26 mouse cellular contexts compared by ENCODE assay signal in genomic region chr5:147386865-147387264, GRCm38 (mm10). TPM values are rescaled to one million over a fixed set of nuclear protein-coding genes. Genes with fewer than 3 reads are reported as not detected.
"Had no signal": no experiment of that assay in that cellular context is flagged by ENCODE, and none has a peak within 500 bp of the region (broad histone marks: within the 10 kb centered on the region; RNA-seq: fewer than 3 reads in every experiment).

No protein-coding gene starts in this region.

- H3K4me1 ChIP-seq: hindbrain, embryonic 10.5 days; hindbrain, embryonic 12.5 days; intestine, embryonic 15.5 days; limb, embryonic 12.5 days had no signal

- ATAC-seq: forebrain, embryonic 16.5 days; hindbrain, embryonic 16.5 days; inflammation-experienced regulatory T-cells, adult 6 months; intestine, embryonic 15.5 days; intestine, postnatal 0 days had no signal

- H3K36me3 ChIP-seq: hindbrain, embryonic 10.5 days; hindbrain, embryonic 12.5 days; intestine, embryonic 15.5 days; limb, embryonic 12.5 days had no signal

- H3K9ac ChIP-seq: hindbrain, embryonic 12.5 days; hindbrain, embryonic 14.5 days; intestine, embryonic 15.5 days; limb, embryonic 12.5 days had no signal

- H3K4me3 ChIP-seq: heart, adult 2 months; hindbrain, embryonic 10.5 days; hindbrain, embryonic 12.5 days; intestine, embryonic 15.5 days; layer of hippocampus, adult 2 months; left cerebral cortex, adult 2 months; limb, embryonic 12.5 days had no signal

- H3K4me2 ChIP-seq: heart, embryonic 11.5 days; hindbrain, embryonic 12.5 days; hindbrain, embryonic 14.5 days; intestine, embryonic 15.5 days; limb, embryonic 12.5 days had no signal

- H3K27me3 ChIP-seq: hindbrain, embryonic 12.5 days; intestine, embryonic 15.5 days had no signal

- H3K27ac ChIP-seq: heart, adult 2 months; hindbrain, embryonic 10.5 days; hindbrain, embryonic 12.5 days; hindbrain, embryonic 14.5 days; intestine, embryonic 15.5 days; layer of hippocampus, adult 2 months; left cerebral cortex, adult 2 months; limb, embryonic 12.5 days had no signal

- H3K9me3 ChIP-seq: hindbrain, embryonic 10.5 days; hindbrain, embryonic 12.5 days; intestine, embryonic 15.5 days; limb, embryonic 12.5 days had no signal

- DNase-seq: gastrocnemius, postnatal 14 days; heart, adult 2 months; heart, postnatal 10 days; heart, postnatal 4 days; kidney, adult 18-20 months; kidney, adult 8-10 months; kidney, postnatal 10 days; kidney, postnatal 25 days; kidney, postnatal 4 days; left cerebral cortex, postnatal 4 days had no signal

RNA-seq across cellular contexts. Expression of gene Flt3, which starts 13.4 kb away (rescaled TPM):
- total RNA-seq: gastrocnemius, adult 8-10 months; gastrocnemius, postnatal 14 days; gastrocnemius, postnatal 4 days; heart, postnatal 4 days had no signal
- polyA plus RNA-seq: heart, embryonic 14.5 days; hindbrain, embryonic 10.5 days; kidney, embryonic 14.5 days had no signal
